10 mouse cellular contexts compared by ENCODE assay signal in genomic region chr12:89134333-89134732, GRCm38 (mm10).
DNase-seq lines count a peak whose midpoint lies in the region; ATAC-seq lines count a peak whose summit lies in the region.
"Had no signal": no experiment of that assay in that cellular context is flagged by ENCODE, and none has a peak within 500 bp of the region (broad histone marks: within the 10 kb centered on the region; RNA-seq: fewer than 3 reads in every experiment).

No protein-coding gene starts in this region.

- no peak overlapping the region for H3K4me3 ChIP-seq in midbrain, embryonic 14.5 days (replicated peaks; ENCODE audit: low read depth, low read length)
- H3K4me3 ChIP-seq in midbrain, embryonic 10.5 days, result no peak overlapping the region
- no peak overlapping the region for H3K4me3 ChIP-seq in embryonic facial prominence, embryonic 14.5 days (ENCODE audit: low read depth, low read length)
- H3K4me3 ChIP-seq: limb, embryonic 12.5 days; stomach, embryonic 15.5 days had no signal

- H3K4me1 ChIP-seq in midbrain, embryonic 14.5 days (ENCODE audit: control insufficient read depth, insufficient read depth, low read length), result peaks cover 3% of the 10 kb centered on the region
- H3K4me1 ChIP-seq in midbrain, embryonic 10.5 days, result peaks cover 4% of the 10 kb centered on the region; the same call in 1 of the 2 replicates
- no peaks in the 10 kb centered on the region for H3K4me1 ChIP-seq in embryonic facial prominence, embryonic 14.5 days (ENCODE audit: control insufficient read depth, insufficient read depth, low read length)
- H3K4me1 ChIP-seq: limb, embryonic 12.5 days; stomach, embryonic 15.5 days had no signal

- no peaks in the 10 kb centered on the region for H3K9me3 ChIP-seq in midbrain, embryonic 14.5 days (ENCODE audit: control insufficient read depth, low read length)
- no peaks in the 10 kb centered on the region for H3K9me3 ChIP-seq in midbrain, embryonic 10.5 days (replicated peaks)
- H3K9me3 ChIP-seq in embryonic facial prominence, embryonic 14.5 days (ENCODE audit: control insufficient read depth, low read length), result no peaks in the 10 kb centered on the region
- H3K9me3 ChIP-seq: limb, embryonic 12.5 days; stomach, embryonic 15.5 days had no signal

- ATAC-seq in cerebellum, adult (ENCODE audit: insufficient number of reproducible peaks, low FRiP score, low TSS enrichment), result no peak
- no peak for ATAC-seq in midbrain, embryonic 14.5 days (ENCODE audit: low FRiP score, low TSS enrichment)
- no peak for ATAC-seq in embryonic facial prominence, embryonic 14.5 days (ENCODE audit: low read depth)
- ATAC-seq in megakaryocyte-erythroid progenitor cell, adult 5-6 weeks (replicated peaks; ENCODE audit: low FRiP score, low TSS enrichment, poor library complexity, severe bottlenecking), result peak; percentile 84

- H3K9ac ChIP-seq in midbrain, embryonic 14.5 days (replicated peaks; ENCODE audit: low read length), result no peak overlapping the region
- H3K9ac ChIP-seq in embryonic facial prominence, embryonic 14.5 days (ENCODE audit: low read depth, low read length), result no peak overlapping the region
- H3K9ac ChIP-seq: limb, embryonic 12.5 days; stomach, embryonic 15.5 days had no signal

- no peak overlapping the region for H3K27ac ChIP-seq in midbrain, embryonic 14.5 days (replicated peaks; ENCODE audit: low read depth, low read length)
- H3K27ac ChIP-seq in midbrain, embryonic 10.5 days (replicated peaks), result no peak overlapping the region
- no peak overlapping the region for H3K27ac ChIP-seq in embryonic facial prominence, embryonic 14.5 days (replicated peaks; ENCODE audit: low read depth, low read length)
- H3K27ac ChIP-seq: limb, embryonic 12.5 days; stomach, embryonic 15.5 days had no signal

- peak; percentile 59 to 67 for DNase-seq in cerebellum, postnatal 14 days
- DNase-seq in midbrain, embryonic 14.5 days, result peak; percentile 47
- DNase-seq in midbrain, embryonic 10.5 days (ENCODE audit: low spot score), result no peak
- DNase-seq in embryonic facial prominence, embryonic 14.5 days (ENCODE audit: low spot score), result peak; percentile 7
- DNase-seq in spleen, postnatal 14 days (ENCODE audit: low spot score in 2 of 2), result no peak
- DNase-seq in layer of hippocampus, postnatal 25 days (ENCODE audit: extremely low spot score in 1 of 2, low spot score in 1 of 2), result no peak

- WGBS in midbrain, embryonic 14.5 days, result 82% methylated on average over 2 of the region's 2 CpGs
- WGBS in midbrain, embryonic 10.5 days, result 72% methylated on average over 2 of the region's 2 CpGs
- WGBS in embryonic facial prominence, embryonic 14.5 days, result 59% methylated on average over 2 of the region's 2 CpGs

- no peak overlapping the region for H3K4me2 ChIP-seq in midbrain, embryonic 14.5 days (ENCODE audit: low read length)
- H3K4me2 ChIP-seq in embryonic facial prominence, embryonic 14.5 days (ENCODE audit: low read depth, low read length), result no peak overlapping the region
- H3K4me2 ChIP-seq: limb, embryonic 12.5 days; stomach, embryonic 15.5 days had no signal

- H3K36me3 ChIP-seq in midbrain, embryonic 14.5 days (ENCODE audit: control insufficient read depth, insufficient read depth, low read length), result no peaks in the 10 kb centered on the region
- no peaks in the 10 kb centered on the region for H3K36me3 ChIP-seq in midbrain, embryonic 10.5 days
- no peaks in the 10 kb centered on the region for H3K36me3 ChIP-seq in embryonic facial prominence, embryonic 14.5 days (ENCODE audit: control insufficient read depth, insufficient read depth, low read length)
- H3K36me3 ChIP-seq: limb, embryonic 12.5 days; stomach, embryonic 15.5 days had no signal

- no peaks in the 10 kb centered on the region for H3K27me3 ChIP-seq in midbrain, embryonic 14.5 days (ENCODE audit: control insufficient read depth, insufficient read depth, low read length)
- no peaks in the 10 kb centered on the region for H3K27me3 ChIP-seq in midbrain, embryonic 10.5 days (ENCODE audit: low read depth, poor library complexity, severe bottlenecking)
- no peaks in the 10 kb centered on the region for H3K27me3 ChIP-seq in embryonic facial prominence, embryonic 14.5 days (replicated peaks; ENCODE audit: control insufficient read depth, insufficient read depth, low read length)
- H3K27me3 ChIP-seq: limb, embryonic 12.5 days; stomach, embryonic 15.5 days had no signal

Comparison
In these comparisons a context has a peak if more than half of its experiments do, and no peak if none do; other contexts are left out.
1. DNase-seq: peak in cerebellum, postnatal 14 days (2 of 2), midbrain, embryonic 14.5 days (single experiment) and embryonic facial prominence, embryonic 14.5 days (single experiment); none in midbrain, embryonic 10.5 days (single experiment), spleen, postnatal 14 days (0 of 2) and layer of hippocampus, postnatal 25 days (0 of 2).